Mouse (Mus musculus) limb, embryonic 15.5 days (tissue): ENCODE measurements around the gene Nr1h3. TPM values are rescaled to one million over a fixed set of nuclear protein-coding genes. Genes with fewer than 3 reads are reported as not detected.

Experiments
- polyA plus RNA-seq: library from polyadenylated mRNA; unstranded; fragments of >200 nt; fragmentation: Nextera tagmentation; extraction: Ambion mirVana; gene quantifications from 2 replicates; pipeline ENCODE4 v1.2.1, GENCODE M21; 2015

Nr1h3 gene
- polyA plus RNA-seq, 1 experiment from 2014 or later: 2.2 TPM

Other genes with a start within 250 kb of the Nr1h3 start
- gene Rapsn, start 167.2 kb downstream of the Nr1h3 start, polyA plus RNA-seq: 16.2 and 30.5 TPM in 2 replicates
- 248 and 294 TPM in 2 replicates for gene Psmc3, start 148.8 kb downstream of the Nr1h3 start, polyA plus RNA-seq
- gene Slc39a13, start 132.4 kb downstream of the Nr1h3 start, polyA plus RNA-seq: 88.8 and 89.4 TPM in 2 replicates
- 9.4 and 12.6 TPM in 2 replicates for gene Spi1, start 120.4 kb downstream of the Nr1h3 start, polyA plus RNA-seq
- 0.09 and 0.34 TPM in 2 replicates for gene Mybpc3, start 84.7 kb downstream of the Nr1h3 start, polyA plus RNA-seq
- 10.2 and 12.2 TPM in 2 replicates for gene Madd, start 19.0 kb downstream of the Nr1h3 start, polyA plus RNA-seq
- 25.7 and 25.9 TPM in 2 replicates for gene Acp2, start 51 bp upstream of the Nr1h3 start, polyA plus RNA-seq
- 20.0 and 22.1 TPM in 2 replicates for gene Ddb2, start 34.1 kb upstream of the Nr1h3 start, polyA plus RNA-seq
- gene Pacsin3, start 53.1 kb upstream of the Nr1h3 start, polyA plus RNA-seq: 58.1 and 93.7 TPM in 2 replicates
- gene Arfgap2, start 62.1 kb upstream of the Nr1h3 start, polyA plus RNA-seq: 82.9 and 83.1 TPM in 2 replicates
- 51.6 and 54.1 TPM in 2 replicates for gene 1110051M20Rik, start 241.9 kb upstream of the Nr1h3 start, polyA plus RNA-seq